Mouse (Mus musculus) thymus, adult 2 months (tissue): Measurements from ENCODE around the gene Rpl28.

Experiments
- CTCF ChIP-seq: fragments of 200-500 bp; IDR thresholded peaks from 2 replicates; pipeline ENCODE4 v1.5.1; 2012; ENCODE audit warnings: mild to moderate bottlenecking, control low read depth, low read length, moderate library complexity, borderline replicate concordance; ENCODE audit not compliant: control insufficient read depth, poor library complexity, insufficient read depth; ENCODE audit errors: extremely low read depth
- POLR2A ChIP-seq: fragments of 200-500 bp; IDR thresholded peaks from 2 replicates; pipeline ENCODE4 v1.6.1; 2012; ENCODE audit warnings: mild to moderate bottlenecking, low read length, control low read depth, moderate library complexity; ENCODE audit not compliant: control insufficient read depth, poor library complexity, insufficient read depth; ENCODE audit errors: extremely low read depth

DNA sequence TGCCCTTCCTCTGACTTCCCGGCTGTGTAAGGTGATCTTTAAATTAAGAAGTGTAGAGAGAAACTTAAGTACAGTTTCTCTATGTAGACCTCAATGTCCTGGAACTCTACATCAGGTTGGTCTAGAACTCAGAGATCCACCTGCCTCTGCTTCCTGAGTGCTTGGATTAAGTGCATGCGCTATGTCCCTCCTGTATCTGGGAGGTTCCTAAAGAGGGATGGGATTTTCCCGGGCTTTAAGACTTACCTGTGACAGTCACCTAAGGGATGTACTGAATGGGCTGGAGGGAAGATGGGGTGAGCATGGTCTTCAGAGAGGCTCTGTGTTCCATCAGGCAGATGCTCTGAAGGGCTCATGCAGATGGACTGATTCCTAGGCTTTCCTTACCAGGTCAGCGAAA, 1.0 kb downstream of the Rpl28 start:
- TF ChIP-seq CTCF (no peak), POLR2A (no peak)
